Mouse (Mus musculus) heart, embryonic 16.5 days (tissue): ENCODE results near the gene Ccnq. TPM values are rescaled to one million over a fixed set of nuclear protein-coding genes. Genes with fewer than 3 reads are reported as not detected.
"Not testable (repeated sequence)": the region's sequence is repeated elsewhere in the genome, so short reads cannot be mapped to it uniquely, and the experiment has no call there.

Source experiments
- ATAC-seq: fragments of 200-750 bp; cut with Nextera tagmentation; replicated peaks from 2 replicates; pipeline ENCODE4 v1.8.0; 2017; ENCODE audit warnings: moderate number of reproducible peaks; ENCODE audit not compliant: insufficient read depth, low FRiP score; ENCODE audit errors: extremely low read depth
- H3K27ac ChIP-seq: fragments of 300-500 bp; sonication (generic); 2 replicates; pipeline ENCODE4 v1.5.1; 2014; ENCODE audit warnings: mild to moderate bottlenecking, low read length, control low read depth, moderate library complexity
- H3K27me3 ChIP-seq: fragments of 300-500 bp; sonication (generic); 2 replicates; pipeline ENCODE4 v1.6.1; 2014; ENCODE audit warnings: low read length, mixed read lengths; ENCODE audit not compliant: control insufficient read depth, insufficient read depth
- H3K36me3 ChIP-seq: fragments of 300-500 bp; sonication (generic); 2 replicates; pipeline ENCODE4 v1.6.1; 2014; ENCODE audit not compliant: control insufficient read depth, insufficient read depth
- H3K4me1 ChIP-seq: fragments of 300-500 bp; sonication (generic); 2 replicates; pipeline ENCODE4 v1.6.1; 2014; ENCODE audit warnings: low read length, mixed read lengths; ENCODE audit not compliant: control insufficient read depth, insufficient read depth
- H3K4me2 ChIP-seq: fragments of 300-500 bp; sonication (generic); 2 replicates; pipeline ENCODE4 v1.6.1; 2014; ENCODE audit warnings: low read depth, mild to moderate bottlenecking, control low read depth, low read length
- H3K4me3 ChIP-seq: fragments of 300-500 bp; sonication (generic); 2 replicates; pipeline ENCODE4 v1.5.1; 2014; ENCODE audit warnings: mild to moderate bottlenecking, control low read depth, low read length
- H3K9ac ChIP-seq: fragments of 300-500 bp; sonication (generic); 2 replicates; pipeline ENCODE4 v1.6.1; 2014; ENCODE audit warnings: low read length, control low read depth
- H3K9me3 ChIP-seq: fragments of 300-500 bp; sonication (generic); replicated peaks from 2 replicates; pipeline ENCODE4 v1.6.1; 2016; ENCODE audit warnings: low read length; ENCODE audit not compliant: control insufficient read depth
- WGBS: fragments of 180-500 bp; shearing (Covaris S2); extraction: QIAGEN DNeasy Blood & Tissue Kit; methylation state at CpG from one replicate; pipeline ENCODE4 v1.1.7; 2014; 5-methylcytosine and 5-hydroxymethylcytosine counted together
- polyA plus RNA-seq: library from polyadenylated mRNA; unstranded; fragments of >200 nt; fragmentation: Nextera tagmentation; extraction: Ambion mirVana; gene quantifications from 2 replicates; pipeline ENCODE4 v1.2.1, GENCODE M21; 2015

The Ccnq gene
- polyA plus RNA-seq, 1 experiment from 2014 or later: 30.9 TPM

DNA sequence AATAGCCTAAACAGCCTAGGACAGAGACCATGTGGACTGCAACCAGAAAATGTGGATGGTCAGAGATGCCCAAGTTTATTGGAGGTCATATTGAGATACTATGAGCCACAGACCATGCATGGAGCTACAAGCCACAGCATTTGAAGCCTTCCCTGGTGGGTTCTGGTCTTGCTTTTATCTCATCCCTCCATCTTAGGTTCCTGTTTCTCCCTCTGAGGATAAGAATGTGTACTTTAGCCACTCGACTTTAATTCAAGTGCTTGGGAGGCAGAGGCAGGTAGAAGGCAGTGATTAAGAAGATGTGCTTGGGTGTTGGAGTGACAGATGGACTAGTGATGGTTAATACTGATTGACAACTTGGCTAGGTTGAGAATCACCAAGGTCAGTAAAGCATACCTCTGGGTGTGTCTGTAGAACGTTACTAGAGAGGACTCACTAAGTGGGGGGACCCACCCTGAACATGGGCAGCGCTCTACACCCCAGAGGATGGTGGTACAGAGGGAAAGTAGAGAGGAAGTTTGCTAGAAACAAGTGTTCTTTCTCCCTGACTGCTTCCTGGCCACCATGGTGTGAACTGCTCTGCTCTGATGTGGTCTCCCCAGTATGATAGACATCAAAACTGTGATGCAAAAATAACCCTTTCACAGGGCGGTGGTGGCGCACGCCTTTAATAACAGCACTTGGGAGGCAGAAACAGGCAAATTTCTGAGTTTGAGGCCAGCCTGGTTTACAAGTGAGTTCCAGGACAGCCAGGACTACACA lies 14.7 kb upstream of the Ccnq start:
- Histone ChIP-seq H3K4me2 (no peak overlapping the region), H3K4me3 (no peak overlapping the region), H3K27ac (no peak overlapping the region), H3K9me3 (no peaks in the 10 kb centered on the region), H3K4me1 (no peaks in the 10 kb centered on the region; the same call in 1 of the 2 replicates), H3K9ac (no peak overlapping the region), H3K27me3 (no peaks in the 10 kb centered on the region), H3K36me3 (no peaks in the 10 kb centered on the region)
- 75% methylated on average over 6 of the region's 6 CpGs for WGBS
- no peak for ATAC-seq

DNA sequence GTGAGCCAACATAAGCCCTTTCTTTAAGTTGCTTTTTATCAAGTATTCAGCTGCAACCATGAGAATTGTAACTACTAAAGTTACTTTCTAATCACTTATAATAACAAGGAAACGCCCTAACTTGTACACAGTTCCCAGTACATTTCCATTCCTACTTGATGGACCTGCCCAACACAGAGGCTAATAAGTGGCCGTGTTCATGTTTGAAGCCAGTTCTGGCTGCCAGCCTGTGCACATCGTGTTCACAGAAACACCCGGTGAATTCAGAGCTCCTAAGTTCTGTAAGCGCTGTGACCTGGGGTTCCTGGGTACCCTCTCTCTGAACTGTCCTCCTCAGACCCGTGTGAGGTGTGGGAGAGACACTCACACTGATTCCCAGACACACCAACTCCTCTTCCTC lies 13.3 kb upstream of the Ccnq start:
- Histone ChIP-seq H3K9me3 (no peaks in the 10 kb centered on the region), H3K27ac (no peak overlapping the region), H3K9ac (no peak overlapping the region), H3K4me2 (no peak overlapping the region), H3K4me3 (no peak overlapping the region), H3K36me3 (no peaks in the 10 kb centered on the region), H3K4me1 (no peaks in the 10 kb centered on the region), H3K27me3 (no peaks in the 10 kb centered on the region)
- no peak for ATAC-seq
- 64% methylated on average over 6 of the region's 6 CpGs for WGBS

DNA sequence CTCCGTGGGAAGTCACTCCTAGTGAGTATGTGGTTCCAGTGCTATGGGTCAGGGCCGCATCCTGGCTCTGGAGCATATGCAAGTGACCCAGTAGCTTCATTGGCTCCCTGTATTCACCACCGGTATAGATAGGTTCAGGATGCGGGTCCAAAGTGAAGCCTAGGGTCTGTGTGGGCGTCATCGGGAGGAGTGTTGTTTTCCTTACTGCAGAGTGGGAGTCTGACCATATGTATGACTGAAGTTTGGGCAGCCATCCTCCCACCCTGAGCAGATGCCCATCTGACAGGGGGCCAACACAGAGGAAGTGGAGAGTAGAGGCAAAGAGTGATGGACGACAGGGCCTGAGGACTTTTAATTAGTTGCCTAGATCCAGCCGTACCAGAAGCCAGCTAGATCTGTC lies 12.8 kb upstream of the Ccnq start:
- Histone ChIP-seq H3K27me3 (no peaks in the 10 kb centered on the region), H3K4me2 (no peak overlapping the region)

DNA sequence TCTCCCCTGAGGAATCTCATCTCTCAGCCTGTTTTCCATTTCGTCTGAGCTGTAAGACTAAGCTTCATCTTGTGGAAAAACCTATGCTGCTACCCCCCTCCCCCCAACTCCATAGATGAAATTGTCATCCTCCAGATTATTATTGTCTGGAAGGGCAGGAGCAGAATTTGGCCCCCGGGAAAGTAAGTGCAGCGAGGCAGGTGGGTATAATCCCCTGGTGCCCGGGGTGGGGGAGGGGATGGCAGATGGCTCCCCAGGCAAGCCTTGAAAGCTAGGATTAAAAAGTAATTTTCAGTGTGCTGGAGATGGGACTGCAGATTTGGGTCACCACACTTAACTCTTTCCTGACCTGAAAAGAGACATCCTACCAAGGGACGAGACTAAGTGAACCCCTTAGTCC lies 10.7 kb upstream of the Ccnq start:
- H3K4me2 ChIP-seq: no peak overlapping the region
- ATAC-seq: no peak
- no peaks in the 10 kb centered on the region for H3K27me3 ChIP-seq
- no peaks in the 10 kb centered on the region for H3K4me1 ChIP-seq
- H3K36me3 ChIP-seq: no peaks in the 10 kb centered on the region
- H3K27ac ChIP-seq: no peak overlapping the region
- WGBS: 49% methylated on average over 5 of the region's 5 CpGs
- no peak overlapping the region for H3K9ac ChIP-seq
- no peak overlapping the region for H3K4me3 ChIP-seq
- H3K9me3 ChIP-seq: no peaks in the 10 kb centered on the region

More for the DNA sequence above, 12.8 kb upstream of the Ccnq start:
- Histone ChIP-seq H3K27ac (no peak overlapping the region), H3K4me3 (no peak overlapping the region), H3K36me3 (no peaks in the 10 kb centered on the region), H3K4me1 (no peaks in the 10 kb centered on the region), H3K9me3 (no peaks in the 10 kb centered on the region), H3K9ac (no peak overlapping the region)
- no peak for ATAC-seq
- 70% methylated on average over 8 of the region's 8 CpGs for WGBS

DNA sequence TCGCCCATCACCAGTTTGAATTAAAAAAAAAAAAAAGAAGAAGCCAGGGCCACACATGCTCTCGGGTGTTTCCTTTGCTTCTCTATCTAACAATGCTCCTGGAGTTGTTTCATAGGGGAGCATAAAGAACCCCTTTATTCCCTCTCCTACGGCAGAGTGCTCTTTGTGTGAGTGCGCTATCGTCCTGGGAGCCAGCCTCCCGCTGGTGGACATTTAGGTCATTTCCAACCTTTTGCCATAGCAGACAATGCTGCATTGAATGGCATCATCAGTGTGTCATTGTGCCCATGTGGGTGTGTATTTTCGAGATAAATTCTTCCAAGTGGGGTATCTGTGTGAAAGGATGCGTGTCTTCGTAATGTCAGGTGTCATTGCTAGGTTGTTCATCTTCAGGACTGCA lies 9.6 kb upstream of the Ccnq start:
- Histone ChIP-seq H3K27me3 (no peaks in the 10 kb centered on the region), H3K9me3 (no peaks in the 10 kb centered on the region), H3K27ac (no peak overlapping the region), H3K4me1 (no peaks in the 10 kb centered on the region), H3K9ac (no peak overlapping the region), H3K4me3 (no peak overlapping the region), H3K36me3 (no peaks in the 10 kb centered on the region), H3K4me2 (no peak overlapping the region)
- no peak for ATAC-seq
- WGBS: 71% methylated on average over 9 of the region's 9 CpGs

DNA sequence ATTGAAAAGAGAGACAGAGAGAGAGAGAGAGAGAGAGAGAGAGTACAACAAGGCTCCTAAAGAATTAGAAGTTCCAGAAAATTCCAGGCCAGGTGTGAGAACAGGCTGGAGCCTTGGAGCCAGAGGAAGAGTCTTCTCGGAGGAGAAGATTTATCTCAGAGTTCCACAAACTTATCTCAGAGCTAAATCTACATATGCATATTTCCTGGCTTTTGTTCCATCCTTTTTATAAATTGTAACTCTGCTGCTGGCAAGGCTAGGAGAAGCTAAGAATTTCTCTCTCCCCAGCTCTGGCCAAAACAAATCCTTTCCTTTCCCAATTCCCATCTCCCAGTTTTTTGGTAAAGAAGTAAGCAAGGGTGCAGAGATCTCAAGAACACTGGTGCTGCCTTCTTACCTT lies 3.8 kb upstream of the Ccnq start:
- no peak overlapping the region for H3K4me2 ChIP-seq
- peaks cover 7% of the 10 kb centered on the region for H3K4me1 ChIP-seq
- ATAC-seq: no peak
- H3K36me3 ChIP-seq: no peaks in the 10 kb centered on the region
- WGBS: 68% methylated on average over 1 of the region's 1 CpGs
- H3K27me3 ChIP-seq: no peaks in the 10 kb centered on the region
- no peak overlapping the region for H3K9ac ChIP-seq
- no peak overlapping the region for H3K4me3 ChIP-seq
- H3K27ac ChIP-seq: no peak overlapping the region
- H3K9me3 ChIP-seq: no peaks in the 10 kb centered on the region

DNA sequence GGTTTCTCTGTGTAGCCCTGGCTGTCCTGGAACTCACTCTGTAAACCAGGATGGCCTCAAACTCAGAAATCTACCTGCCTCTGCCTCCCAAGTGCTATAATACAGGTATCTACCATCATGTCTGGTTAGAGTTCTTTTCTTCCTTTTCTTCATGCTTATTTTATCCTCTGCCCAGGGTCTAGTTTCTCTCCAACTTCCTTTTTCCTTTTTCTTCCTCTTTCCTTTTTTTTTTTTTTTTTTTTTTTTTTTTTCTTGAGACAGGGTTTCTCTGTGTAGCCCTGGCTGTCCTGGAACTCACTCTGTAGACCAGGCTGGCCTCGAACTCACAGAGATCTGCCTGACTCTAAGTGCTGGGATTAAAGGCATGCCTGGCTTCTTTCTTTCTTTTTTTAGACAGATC lies 2.6 kb upstream of the Ccnq start:
- not testable (repeated sequence) for H3K4me2 ChIP-seq, H3K9me3 ChIP-seq, H3K4me1 ChIP-seq, H3K27ac ChIP-seq, H3K9ac ChIP-seq, ATAC-seq, H3K36me3 ChIP-seq, H3K27me3 ChIP-seq, H3K4me3 ChIP-seq
- WGBS: 71% methylated on average over 1 of the region's 1 CpGs

DNA sequence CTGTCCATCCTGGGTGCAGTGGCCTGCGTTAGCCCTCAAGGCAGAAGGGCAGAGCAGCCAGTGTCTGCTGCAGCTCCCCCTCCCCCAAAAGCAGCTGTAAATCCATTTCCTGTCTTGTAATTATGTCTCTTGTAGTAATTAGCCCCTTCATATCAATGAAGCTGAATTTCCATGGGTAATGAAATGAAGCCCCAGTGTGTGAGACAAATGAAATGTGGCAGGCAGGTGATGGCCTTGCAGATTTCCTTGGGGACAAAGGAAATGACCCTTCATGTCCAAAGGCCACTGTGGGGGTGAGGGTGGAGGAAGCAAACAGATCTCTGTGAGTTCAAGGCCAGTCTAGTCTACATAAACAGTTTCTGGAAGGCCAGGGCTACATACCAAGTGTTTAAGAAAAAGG lies 1.7 kb upstream of the Ccnq start:
- WGBS: 75% methylated on average over 1 of the region's 1 CpGs
- Histone ChIP-seq H3K9ac (no peak overlapping the region), H3K9me3 (no peaks in the 10 kb centered on the region), H3K4me2 (no peak overlapping the region), H3K4me3 (no peak overlapping the region), H3K27me3 (no peaks in the 10 kb centered on the region), H3K27ac (no peak overlapping the region), H3K36me3 (no peaks in the 10 kb centered on the region), H3K4me1 (peaks cover 7% of the 10 kb centered on the region)
- ATAC-seq: no peak

DNA sequence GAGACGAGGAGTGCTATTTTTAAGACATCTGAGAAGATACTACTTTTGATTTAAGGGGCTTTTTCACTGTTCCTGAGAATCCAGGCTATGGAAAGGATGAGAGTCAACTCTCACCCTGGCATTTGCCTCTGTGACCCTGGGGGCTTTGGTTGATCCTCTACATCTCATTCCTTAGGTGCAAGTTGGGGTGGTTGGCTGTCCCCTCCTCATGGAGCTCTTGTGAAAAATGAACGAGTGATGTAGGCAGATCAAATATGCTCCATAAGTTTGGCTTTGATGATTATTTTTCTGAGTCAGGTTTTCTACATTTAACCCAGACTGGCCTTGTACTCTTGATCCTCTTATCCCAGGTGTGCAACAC lies 294 bp upstream of the Ccnq start:
- Histone ChIP-seq H3K27ac (0 out of 2 replicates have a peak overlapping the region, but pooled peaks have one; percentile 4), H3K4me2 (peak overlapping the region; percentile 71), H3K9me3 (no peaks in the 10 kb centered on the region), H3K4me3 (peak overlapping the region; percentile 64), H3K36me3 (no peaks in the 10 kb centered on the region), H3K27me3 (no peaks in the 10 kb centered on the region), H3K4me1 (peaks cover 7% of the 10 kb centered on the region), H3K9ac (peak overlapping the region; percentile 77)
- no peak for ATAC-seq
- 1% methylated on average over 2 of the region's 2 CpGs for WGBS
